Mouse (Mus musculus) layer of hippocampus, adult 11-12 months (tissue): ENCODE results near the gene Kcnmb4.

Experiments used
- DNase-seq: peaks from one replicate; pipeline ENCODE4 v3.0.0; 2022; ENCODE audit warnings: low spot score

The Kcnmb4 gene

DNA sequence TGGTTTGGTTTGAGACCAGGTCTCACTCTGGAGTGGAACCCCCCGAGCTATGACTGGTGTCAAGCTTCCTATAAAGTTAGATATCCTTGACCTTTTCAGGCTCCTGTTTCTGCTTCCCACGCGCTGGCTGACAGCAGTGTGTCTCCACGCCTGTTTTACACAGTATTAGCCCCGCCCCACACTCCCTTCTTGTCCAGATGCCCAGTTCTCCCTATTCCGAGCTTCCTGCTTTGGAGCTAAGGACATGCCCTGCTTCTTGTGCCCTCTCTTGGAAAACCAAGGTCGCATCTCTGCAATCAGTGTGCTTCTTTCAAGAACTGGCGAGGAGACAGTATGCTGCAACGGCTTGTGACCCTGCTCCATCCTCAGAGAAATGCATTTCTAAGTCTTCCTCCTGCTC lies 23.1 kb downstream of the Kcnmb4 start:
- no peak for DNase-seq

DNA sequence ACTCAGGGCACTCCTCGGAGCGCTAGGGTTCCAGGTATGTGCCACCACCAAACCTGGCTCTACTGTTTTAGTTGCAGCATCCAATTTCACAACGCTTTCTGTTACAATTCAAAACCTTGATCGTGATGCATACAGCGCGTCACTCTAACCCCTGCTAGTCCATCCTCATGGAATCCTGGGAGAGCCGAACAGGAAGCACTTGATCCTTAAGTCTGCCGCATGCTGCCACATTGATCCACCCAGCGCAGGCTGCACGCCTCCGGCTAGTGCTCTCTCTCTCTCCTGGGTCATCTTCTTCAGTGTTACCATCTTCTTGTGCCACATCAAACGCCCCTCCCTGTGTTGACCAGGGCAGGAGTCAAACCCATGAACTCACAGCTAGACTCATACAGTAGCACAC lies 25.5 kb downstream of the Kcnmb4 start:
- DNase-seq = no peak

DNA sequence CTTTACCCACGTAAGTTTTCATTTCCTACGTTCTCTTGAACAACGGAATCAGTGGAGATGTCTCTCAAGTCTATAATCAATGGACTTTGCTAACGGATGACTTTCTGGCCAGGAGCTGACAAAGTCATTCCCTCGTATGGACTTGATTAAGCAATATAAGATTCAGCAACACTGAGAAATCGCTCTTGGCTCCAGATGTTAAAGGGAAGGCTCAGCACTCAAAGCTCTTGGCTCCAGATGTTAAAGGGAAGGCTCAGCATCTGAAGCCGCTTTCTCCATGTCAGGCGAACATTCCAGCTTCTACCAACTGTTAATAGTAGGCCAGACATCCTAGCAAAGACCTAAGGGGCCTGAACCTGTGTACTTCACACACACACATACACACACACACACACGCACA lies 26.5 kb downstream of the Kcnmb4 start:
- DNase-seq = no peak

DNA sequence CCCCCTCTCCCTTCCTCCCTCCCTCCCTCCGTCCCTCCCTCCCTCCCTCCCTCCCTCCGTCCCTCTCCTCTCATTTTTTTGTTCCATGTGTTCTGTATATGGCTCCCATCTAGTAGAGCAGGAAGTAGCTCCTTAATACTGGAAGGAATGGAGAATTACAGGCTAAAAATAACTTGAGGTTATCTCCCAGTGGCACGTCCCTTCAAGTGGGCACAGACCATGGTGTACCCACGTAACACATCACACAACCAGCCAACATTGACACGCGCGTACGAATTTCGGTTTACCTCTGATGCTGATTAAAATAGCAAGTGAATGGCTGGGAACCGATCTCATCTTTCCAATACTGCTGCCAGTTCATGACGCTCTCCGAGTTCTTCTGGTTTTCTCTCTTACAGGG lies 27.6 kb downstream of the Kcnmb4 start:
- no peak for DNase-seq

DNA sequence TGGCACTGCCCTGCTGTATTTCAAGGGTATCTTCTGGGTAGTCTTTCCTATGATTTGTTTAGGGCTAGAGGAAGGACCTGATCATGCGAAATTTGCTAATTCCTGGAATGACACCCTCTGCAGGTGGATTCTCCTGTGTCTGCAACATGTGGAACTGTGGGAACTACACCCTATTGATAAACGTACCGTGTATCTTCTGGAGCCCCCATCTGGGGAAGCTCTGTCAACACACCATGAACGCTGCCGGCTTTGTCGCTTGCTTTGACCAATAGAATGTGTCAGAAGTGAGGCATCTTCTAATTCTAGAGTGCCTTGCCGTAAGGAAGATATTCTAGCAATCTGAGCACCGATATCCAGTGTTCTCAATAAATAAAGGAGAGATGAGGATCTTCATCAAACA lies 28.9 kb downstream of the Kcnmb4 start:
- no peak for DNase-seq

DNA sequence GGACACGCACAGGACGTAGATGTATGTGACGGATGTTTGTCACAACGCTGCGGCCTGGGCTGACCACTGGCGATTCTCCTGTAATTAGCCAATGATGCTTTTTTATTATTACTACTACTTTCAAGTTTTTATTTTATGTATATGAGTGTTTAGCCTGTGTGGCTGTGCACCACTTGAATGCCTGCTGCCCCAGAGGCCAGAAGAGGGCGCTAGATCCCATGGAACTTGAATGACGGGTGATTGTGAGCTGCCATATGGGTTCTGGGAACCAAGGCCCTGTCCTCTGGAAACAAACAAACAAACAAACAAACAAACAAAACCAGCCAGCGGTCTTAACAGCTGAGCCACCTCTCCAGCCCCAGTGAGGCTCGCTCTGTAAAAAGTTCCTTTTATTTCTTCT lies 29.3 kb downstream of the Kcnmb4 start:
- no peak for DNase-seq

DNA sequence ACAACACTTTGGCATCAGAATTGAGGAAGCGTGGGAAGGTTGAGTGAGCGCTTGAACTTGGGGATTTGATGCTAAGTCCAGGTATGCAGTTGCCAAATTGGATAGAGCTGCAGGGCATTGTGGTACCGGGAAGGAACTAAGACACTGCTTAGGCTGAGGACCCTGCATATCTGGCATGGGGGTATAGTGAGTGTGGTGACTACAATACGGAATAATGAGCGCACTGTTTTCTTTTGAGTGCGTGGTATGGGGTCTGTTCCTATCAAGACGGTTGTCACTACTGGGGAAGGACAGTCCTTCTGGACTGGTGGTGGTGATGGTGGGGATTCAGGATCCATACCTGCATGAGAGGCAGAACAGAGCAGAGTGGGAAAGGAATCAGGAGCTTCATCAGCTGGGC lies 32.7 kb downstream of the Kcnmb4 start:
- no peak for DNase-seq

DNA sequence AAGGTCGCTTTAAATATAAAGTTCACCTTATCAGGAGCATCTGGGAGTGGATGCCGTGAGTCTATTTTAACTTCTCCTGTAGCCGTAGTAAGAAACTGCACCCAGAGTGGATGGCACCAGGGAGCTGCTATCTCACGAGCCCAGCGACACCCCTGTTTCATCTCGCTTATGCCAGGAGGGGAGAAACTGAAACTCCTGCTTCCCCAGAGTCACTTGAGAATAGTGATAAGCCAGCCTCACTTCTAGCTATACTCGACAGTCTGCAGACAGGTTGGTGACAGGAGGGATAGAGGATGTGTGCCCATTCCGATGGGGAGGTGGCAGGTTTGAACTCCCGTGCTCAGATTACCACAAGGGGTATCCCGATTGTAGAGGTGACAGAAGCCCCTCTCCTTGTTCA lies 33.6 kb downstream of the Kcnmb4 start:
- no peak for DNase-seq

DNA sequence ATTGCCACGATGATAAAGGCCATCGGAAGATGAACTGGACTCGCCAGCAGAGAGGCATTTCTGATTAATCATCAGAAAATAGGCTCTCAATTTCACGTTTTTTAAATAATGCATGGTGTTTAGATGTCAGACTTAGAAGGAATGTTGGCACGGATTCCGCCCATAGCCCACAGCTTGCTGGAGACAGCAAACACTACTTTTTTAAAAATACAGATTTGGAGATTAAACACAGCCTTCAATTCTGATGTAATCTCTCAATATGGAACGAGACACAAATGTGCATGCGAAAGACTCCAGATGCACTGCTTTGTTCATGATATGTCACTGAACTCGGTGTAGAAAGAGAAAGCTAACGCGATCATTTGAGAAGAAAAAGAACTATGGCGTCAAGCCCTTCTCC lies 38.2 kb downstream of the Kcnmb4 start:
- no peak for DNase-seq

DNA sequence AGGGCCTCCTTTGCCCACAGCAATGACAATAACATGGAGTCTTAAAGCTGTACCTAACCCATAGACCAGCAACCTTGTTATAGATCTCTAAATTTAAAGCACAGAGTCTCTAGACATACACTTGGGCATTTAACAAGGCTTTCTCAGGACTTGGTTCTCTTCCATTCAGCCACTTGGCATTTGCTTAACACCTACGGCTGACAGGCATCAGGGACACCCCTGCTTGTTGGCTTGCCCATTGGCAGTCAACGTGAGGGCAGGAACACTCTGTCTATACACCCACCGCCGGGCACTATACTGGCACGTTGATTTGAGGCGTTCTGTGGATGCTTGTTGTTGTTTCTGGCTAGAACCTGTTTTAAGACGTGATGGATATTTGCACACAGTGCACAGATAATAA lies 41.3 kb downstream of the Kcnmb4 start:
- no peak for DNase-seq

DNA sequence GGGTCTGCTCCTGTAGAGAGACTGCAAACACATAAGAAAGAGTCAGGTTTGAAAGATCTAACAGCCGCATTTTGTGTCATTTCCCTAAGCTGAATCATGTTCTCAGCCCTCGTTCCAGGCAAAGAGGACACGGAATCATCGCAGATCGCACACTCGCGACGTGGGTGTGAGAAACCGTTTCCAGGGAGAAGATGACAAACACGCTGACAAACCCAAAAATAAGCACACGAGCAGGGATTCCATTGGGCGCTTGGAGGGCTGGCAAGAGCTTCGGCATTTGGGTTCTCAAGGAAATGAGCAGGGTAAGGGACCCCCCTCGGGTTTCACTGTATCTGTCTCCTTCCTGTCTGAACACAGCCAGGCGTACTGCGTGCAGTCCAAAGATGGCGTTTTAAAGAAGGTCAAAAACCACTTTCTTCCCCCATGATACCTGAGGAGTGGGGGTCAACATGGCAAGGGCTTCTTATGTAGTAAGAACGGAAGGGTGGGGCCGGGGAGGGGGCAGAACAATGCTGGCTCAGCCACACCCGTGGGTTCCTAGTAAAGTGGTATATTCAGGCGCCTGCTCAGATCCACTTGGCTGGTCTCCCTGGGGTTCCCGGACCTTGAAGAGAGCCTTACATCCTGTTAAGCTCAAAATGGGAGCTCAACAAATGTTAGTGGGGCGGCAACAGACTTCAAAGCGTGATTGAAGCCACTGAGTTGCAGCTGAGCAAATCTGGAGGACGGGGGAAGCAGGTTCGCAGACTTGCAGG lies 45.5 kb downstream of the Kcnmb4 start:
- peak; percentile 73 for DNase-seq

DNA sequence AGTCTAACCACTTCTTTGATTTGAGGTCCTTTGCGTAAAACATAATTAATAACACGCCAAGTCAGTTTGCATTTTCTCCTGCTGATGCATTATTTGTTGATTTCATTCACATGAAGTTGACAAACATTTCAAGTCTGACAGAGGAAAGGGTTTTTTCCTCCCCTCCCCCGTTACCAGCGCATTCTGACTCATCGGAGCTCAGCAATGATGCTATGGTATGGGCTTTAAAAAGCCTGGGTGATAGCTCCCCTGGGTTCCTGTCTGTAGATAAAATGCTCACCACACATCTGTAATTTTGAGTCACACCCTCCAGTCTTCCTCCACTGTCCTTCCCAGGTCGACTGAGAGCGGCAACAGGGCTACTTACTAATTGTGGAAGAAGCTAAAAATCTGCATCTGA lies 47.5 kb downstream of the Kcnmb4 start:
- DNase-seq = no peak

DNA sequence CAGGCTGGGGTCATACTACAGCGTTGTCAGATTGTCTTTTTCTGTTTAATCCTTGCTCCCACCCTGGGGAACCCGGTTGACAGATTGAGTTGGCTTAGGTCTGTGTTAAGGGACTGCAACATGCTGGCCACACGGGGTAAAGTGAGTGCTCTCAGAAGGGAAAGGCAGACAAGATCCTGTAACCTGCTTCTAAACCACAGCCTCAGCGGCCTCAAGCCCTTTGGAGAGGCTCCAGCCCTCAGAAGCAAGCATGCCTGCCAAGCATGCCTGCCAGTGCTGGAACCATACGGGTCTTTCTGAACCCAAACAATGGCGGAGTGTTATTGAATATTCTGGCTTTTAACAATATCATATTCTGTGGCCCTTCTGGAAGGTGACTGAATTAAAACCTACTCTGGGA lies 48.8 kb downstream of the Kcnmb4 start:
- no peak for DNase-seq

DNA sequence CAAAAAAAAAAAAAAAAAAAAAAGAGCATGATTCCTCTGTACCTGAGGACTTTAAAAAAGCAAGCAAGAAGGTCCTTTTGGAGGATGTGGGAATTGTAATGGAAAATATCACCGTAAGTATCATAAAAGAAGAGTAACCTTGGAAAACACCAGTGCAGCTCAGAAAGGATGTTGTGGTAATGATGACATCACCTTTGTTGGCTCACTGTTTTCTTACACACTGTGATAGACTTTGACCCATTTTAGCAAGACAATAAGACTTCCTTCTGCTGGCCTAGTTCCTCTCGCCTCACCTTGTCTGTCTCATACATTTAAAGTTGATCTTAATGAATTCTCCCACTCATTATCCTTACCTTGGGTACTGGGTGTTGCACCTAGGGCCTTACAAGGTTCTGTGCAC lies 51.1 kb downstream of the Kcnmb4 start:
- no peak for DNase-seq

DNA sequence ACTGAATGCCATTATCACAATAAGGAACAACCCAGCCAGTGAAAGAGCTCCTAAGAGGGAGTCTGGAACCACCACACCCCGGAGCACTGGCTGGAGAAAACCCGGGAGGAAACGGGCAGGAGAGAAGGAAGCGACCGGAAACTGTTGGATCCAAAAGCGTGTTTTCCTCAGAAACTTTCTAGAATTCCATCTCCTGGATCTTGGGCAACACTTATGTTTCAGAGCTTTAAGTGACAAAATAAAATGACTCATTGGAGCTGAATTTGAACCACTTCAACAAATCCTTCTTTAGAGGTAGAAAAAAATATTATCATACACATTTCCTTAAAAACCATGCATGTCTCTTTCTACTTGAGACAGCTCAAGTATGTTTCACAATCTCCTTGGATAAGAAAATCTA lies 52.7 kb downstream of the Kcnmb4 start:
- DNase-seq = no peak

DNA sequence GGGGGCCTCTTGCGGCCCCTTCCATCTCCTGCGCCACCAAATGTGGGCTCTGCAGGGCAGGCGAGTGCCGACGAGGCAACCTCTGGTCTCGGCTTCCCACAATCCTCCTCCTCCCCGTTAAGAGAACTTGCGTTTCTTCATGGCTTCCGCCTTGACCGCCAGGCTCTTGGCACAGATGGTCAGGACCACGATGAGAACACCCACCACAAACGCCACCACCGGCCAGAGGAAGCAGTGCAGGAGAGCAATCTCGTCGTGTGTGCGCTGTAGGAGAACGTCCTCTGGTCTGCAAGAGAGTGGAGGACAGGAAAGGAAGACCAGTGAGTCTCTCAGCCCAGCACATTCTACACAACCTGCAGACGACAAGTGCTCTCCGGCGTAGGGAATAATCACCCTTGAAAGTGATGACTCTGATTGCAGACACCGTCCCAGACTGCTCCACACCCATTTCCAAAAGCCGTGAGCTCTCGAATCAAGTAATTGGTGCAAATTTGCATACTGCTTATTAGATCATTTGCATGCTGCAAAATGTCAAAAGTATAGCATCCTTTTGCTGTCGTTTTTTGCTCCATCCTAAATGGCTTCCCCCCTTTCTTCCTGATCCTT lies 55.5 kb downstream of the Kcnmb4 start:
- no peak for DNase-seq

DNA sequence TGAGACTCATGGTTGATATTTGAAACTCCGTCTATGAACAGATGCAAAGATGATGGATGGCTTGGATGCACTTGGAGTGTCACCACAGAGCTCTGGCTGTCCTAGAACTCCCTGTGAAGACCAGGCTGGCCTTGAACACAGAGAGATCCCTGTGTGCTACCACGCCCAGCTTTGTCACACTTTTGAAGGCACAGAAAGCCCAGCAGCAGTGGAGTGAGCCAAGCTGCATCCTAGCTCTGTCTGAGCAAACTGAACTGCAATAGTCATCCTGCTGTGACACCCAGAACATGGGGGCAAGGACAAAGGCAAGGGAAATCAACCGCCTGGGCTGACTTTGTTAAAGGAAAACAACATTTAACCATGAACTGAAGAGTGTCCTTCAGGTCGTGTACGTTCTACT lies 57.0 kb downstream of the Kcnmb4 start:
- DNase-seq = no peak

DNA sequence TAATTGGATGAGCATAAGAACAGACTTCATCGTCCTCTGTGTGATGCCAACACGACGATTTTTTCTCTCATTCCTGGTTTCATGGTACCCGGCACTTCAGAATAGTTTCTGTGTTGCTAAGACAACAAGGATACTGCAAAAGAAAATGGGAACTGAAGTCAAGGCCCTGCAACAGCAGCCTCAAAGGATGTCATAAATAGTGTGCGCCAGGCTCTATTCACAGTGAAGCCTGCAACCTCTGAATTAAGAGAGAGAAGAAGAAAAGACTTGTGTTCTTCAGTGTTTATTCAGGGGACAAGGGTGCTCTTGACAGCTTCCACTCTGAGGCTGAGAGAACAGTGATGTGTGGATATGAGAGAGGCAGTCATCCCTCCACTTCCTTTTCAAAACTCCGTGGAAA lies 57.5 kb downstream of the Kcnmb4 start:
- no peak for DNase-seq

DNA sequence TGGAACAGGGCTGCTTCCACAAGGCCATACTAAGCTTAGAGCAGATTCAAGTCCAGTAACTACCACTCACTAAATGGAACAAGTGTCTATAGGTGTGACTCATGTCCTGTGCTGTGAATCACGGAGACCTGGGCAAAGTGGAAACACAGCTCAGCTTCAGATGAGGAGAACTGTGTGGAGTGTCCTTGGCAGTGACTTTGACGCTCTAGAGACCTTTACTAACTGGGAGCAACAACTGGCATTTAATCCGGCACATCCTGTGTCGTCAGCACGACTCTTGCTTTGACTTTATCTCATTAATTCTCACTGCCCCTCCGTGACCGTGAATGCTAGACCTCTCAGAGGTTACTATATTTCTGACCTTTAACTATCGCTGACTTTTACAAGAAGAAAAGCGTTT lies 62.9 kb downstream of the Kcnmb4 start:
- DNase-seq = no peak

DNA sequence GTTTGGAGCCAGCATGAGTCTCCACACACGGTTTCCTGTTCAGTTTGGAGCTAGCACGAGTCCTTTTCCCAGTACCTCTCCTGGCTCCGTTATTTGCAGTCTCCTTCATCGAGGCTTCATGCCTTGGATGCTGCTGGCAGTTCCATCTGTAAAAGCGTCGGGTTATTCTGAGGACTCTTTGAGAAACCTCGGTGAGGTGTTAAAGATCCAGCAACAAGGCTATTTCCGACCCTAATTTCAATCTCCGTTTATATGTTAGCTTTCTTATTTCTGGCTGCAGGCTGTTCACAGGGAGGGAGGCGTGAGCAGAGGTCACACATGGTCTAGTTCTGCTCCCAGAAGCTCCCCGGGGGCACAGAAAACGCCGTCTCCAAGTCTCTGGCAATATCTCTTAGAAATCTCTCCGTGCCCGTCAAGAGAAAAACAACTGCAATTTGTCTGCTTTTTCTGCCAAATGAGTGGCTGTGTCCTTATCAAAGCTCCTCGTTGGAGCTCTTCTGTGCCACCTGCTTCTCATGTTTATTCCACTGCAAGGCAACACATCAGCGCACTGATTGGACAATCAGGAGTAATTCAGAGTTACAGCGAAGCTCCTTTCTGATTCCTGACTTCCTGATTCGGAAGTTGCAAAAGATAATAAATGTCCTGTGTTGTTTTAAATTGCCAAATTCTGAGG lies 65.9 kb downstream of the Kcnmb4 start:
- DNase-seq = no peak

DNA sequence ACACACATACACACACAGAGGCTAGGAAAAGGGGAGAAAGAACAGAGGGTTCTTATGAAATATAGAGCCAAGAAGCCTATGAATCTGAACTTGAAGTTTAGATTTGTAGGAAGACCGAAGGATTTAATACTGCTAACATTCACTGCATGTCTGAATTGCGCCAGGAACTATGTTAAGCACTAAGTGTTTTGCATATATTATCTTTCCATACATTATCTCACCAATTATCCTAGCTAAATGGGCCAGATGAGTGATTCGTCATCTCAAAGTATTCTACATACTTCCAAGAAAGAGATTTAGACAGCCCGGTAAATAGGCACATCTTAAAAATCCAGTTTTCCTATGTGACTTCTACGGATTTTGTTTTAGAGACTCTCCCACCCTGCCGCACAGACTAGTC lies 68.7 kb downstream of the Kcnmb4 start:
- no peak for DNase-seq

DNA sequence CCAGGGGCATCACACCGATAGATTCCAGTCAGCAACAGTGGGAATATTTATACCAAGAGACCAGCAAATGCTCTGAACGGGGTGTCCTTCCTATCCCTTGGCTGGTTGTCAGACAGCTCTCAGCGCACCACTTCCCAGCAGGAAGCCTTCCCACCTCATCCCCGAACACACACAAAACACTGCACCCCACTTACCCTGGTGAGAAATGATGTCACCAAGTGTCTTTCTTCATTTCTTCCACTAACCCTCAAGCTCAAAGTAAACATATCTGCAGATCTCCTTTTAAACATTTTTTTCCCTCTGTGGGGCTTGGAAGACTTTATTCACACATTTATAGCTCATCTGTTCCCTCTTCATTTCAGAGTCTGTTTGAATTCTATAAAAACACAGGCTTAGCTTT lies 70.0 kb downstream of the Kcnmb4 start:
- peak; percentile 17 for DNase-seq

DNA sequence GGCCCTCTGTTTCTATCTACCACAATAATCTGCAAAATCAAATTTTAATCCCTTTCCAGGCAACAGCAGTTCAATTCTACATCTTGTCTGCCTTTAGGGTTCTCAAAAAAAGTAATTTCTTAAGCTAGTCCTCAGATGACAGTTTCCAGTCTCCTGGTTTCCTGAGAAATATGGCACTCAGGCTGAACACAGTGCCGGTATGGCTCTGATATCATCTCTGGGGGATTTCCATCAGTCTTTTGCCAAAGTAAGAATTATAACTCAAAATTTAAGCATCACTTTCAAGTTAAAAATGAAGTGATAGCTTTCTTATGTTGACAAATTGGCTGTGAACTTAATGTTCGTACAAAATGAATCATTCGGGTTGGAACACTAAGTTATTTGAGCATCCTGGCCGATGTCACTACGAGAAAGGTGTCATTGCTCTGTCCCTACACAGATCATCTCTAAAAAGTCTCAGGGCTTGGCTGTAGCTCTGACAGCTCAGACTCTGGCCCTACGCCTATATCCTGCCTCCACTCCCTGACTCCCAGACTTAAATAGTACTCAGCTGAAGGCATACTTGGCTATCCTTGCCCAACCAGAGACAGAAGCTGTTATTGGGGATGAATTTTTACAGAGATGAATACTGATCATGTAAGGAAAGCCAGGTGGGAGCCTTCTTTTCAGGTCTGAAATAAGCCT lies 70.8 kb downstream of the Kcnmb4 start:
- no peak for DNase-seq
